Mouse (Mus musculus) liver, embryonic 12.5 days (tissue): ENCODE results near the gene Hdgfl2. TPM values are rescaled to one million over a fixed set of nuclear protein-coding genes. Genes with fewer than 3 reads are reported as not detected.
A peak's percentile ranks its signal among the peaks of the same experiment; 100 is the strongest.
"Not testable (repeated sequence)": the region's sequence is repeated elsewhere in the genome, so short reads cannot be mapped to it uniquely, and the experiment has no call there.

Source experiments
- ATAC-seq: fragments of 200-750 bp; cut with Nextera tagmentation; 2 replicates; pipeline ENCODE4 v1.8.0; 2017; ENCODE audit warnings: moderate number of reproducible peaks, mild to moderate bottlenecking, moderate library complexity
- H3K27ac ChIP-seq: fragments of 300-500 bp; sonication (generic); 2 replicates; pipeline ENCODE4 v1.5.1; 2016; ENCODE audit warnings: mild to moderate bottlenecking
- H3K27me3 ChIP-seq: fragments of 300-500 bp; sonication (generic); replicated peaks from 2 replicates; pipeline ENCODE4 v1.6.1; 2016; ENCODE audit warnings: mild to moderate bottlenecking, moderate library complexity
- H3K36me3 ChIP-seq: fragments of 300-500 bp; sonication (generic); 2 replicates; pipeline ENCODE4 v1.6.1; 2016; ENCODE audit warnings: mild to moderate bottlenecking, moderate library complexity
- H3K4me1 ChIP-seq: fragments of 300-500 bp; sonication (generic); 2 replicates; pipeline ENCODE4 v1.6.1; 2016
- H3K4me2 ChIP-seq: fragments of 300-500 bp; sonication (generic); 2 replicates; pipeline ENCODE4 v1.6.1; 2016; ENCODE audit warnings: mild to moderate bottlenecking, moderate library complexity
- H3K4me3 ChIP-seq: fragments of 300-500 bp; sonication (generic); 2 replicates; pipeline ENCODE4 v1.5.1; 2016; ENCODE audit warnings: mild to moderate bottlenecking, moderate library complexity
- H3K9ac ChIP-seq: fragments of 300-500 bp; sonication (generic); 2 replicates; pipeline ENCODE4 v1.6.1; 2016; ENCODE audit warnings: mild to moderate bottlenecking, moderate library complexity
- H3K9me3 ChIP-seq: fragments of 300-500 bp; sonication (generic); replicated peaks from 2 replicates; pipeline ENCODE4 v1.6.1; 2016; ENCODE audit warnings: mild to moderate bottlenecking, moderate library complexity
- WGBS: fragments of 180-500 bp; shearing (Covaris S2); methylation state at CpG from one replicate; pipeline ENCODE4 v1.1.7; 2016; ENCODE audit not compliant: insufficient replicate concordance; 5-methylcytosine and 5-hydroxymethylcytosine counted together
- polyA plus RNA-seq: library from polyadenylated mRNA; unstranded; fragments of >200 nt; fragmentation: Nextera tagmentation; extraction: Ambion mirVana; gene quantifications from 2 replicates; pipeline ENCODE4 v1.2.1, GENCODE M21; 2016

Hdgfl2 gene
- polyA plus RNA-seq, 1 experiment from 2014 or later = 89.4 TPM

- Histone ChIP-seq H3K4me1 (peaks cover 9% of the 10 kb centered on the region), H3K4me3 (no peak overlapping the region), H3K27ac (no peak overlapping the region), H3K4me2 (no peak overlapping the region), H3K9ac (no peak overlapping the region), H3K36me3 (peaks cover 92% of the 10 kb centered on the region), H3K9me3 (no peaks in the 10 kb centered on the region), H3K27me3 (no peaks in the 10 kb centered on the region)
- whole genome bisulfite sequencing = 93% methylated on average over 14 of the region's 14 CpGs
- ATAC-seq = no peak
Measured at GRCm38 (mm10) chr17:56069066-56069465, 10.4 kb upstream of the Hdgfl2 start.

- H3K4me2 ChIP-seq = no peak overlapping the region
- H3K36me3 ChIP-seq = peaks cover 72% of the 10 kb centered on the region
- no peak overlapping the region for H3K9ac ChIP-seq
- no peaks in the 10 kb centered on the region for H3K9me3 ChIP-seq
- no peak overlapping the region for H3K27ac ChIP-seq
- H3K4me3 ChIP-seq = no peak overlapping the region
- peaks cover 26% of the 10 kb centered on the region for H3K4me1 ChIP-seq
- ATAC-seq = no peak
- H3K27me3 ChIP-seq = no peaks in the 10 kb centered on the region
Measured at GRCm38 (mm10) chr17:56071126-56071525, 8.3 kb upstream of the Hdgfl2 start.

GRCm38 (mm10) chr17:56072243-56072642, 7.2 kb upstream of the Hdgfl2 start:
- H3K36me3 ChIP-seq = peaks cover 61% of the 10 kb centered on the region

GRCm38 (mm10) chr17:56074097-56074826, 5.2 kb upstream of the Hdgfl2 start:
- Histone ChIP-seq H3K27me3 (no peaks in the 10 kb centered on the region), H3K9ac (peak overlapping the region; percentile 81), H3K27ac (peak overlapping the region; percentile 98), H3K36me3 (peaks cover 40% of the 10 kb centered on the region), H3K4me3 (peak overlapping the region; percentile 84), H3K4me1 (peaks cover 34% of the 10 kb centered on the region), H3K9me3 (no peaks in the 10 kb centered on the region), H3K4me2 (peak overlapping the region; percentile 96)
- 7% methylated on average over 22 of the region's 22 CpGs for WGBS
- ATAC-seq = peak; percentile 30

More at GRCm38 (mm10) chr17:56072243-56072642, 7.2 kb upstream of the Hdgfl2 start:
- Histone ChIP-seq H3K4me2 (no peak overlapping the region), H3K4me1 (peaks cover 26% of the 10 kb centered on the region), H3K27ac (no peak overlapping the region), H3K9ac (no peak overlapping the region), H3K4me3 (no peak overlapping the region), H3K27me3 (no peaks in the 10 kb centered on the region), H3K9me3 (no peaks in the 10 kb centered on the region)
- ATAC-seq = no peak
- 88% methylated on average over 5 of the region's 5 CpGs for WGBS

- H3K36me3 ChIP-seq = peaks cover 35% of the 10 kb centered on the region
- peaks cover 34% of the 10 kb centered on the region for H3K4me1 ChIP-seq
- under 1% methylated on average over 35 of the region's 35 CpGs for WGBS
- H3K4me3 ChIP-seq = peak within 1 kb of the TSS; percentile 84
- peak within 1 kb of the TSS; percentile 81 for H3K9ac ChIP-seq
- no peaks in the 10 kb centered on the region for H3K27me3 ChIP-seq
- H3K27ac ChIP-seq = peak within 1 kb of the TSS; percentile 98
- no peaks in the 10 kb centered on the region for H3K9me3 ChIP-seq
- H3K4me2 ChIP-seq = peak within 1 kb of the TSS; percentile 96
- ATAC-seq = peak; percentile 22
Measured at GRCm38 (mm10) chr17:56074827-56075208, 4.6 kb upstream of the Hdgfl2 start, which contains the start of gene Ubxn6. TSS of gene Ubxn6 (minus strand) at chr17:56075028.

GRCm38 (mm10) chr17:56077523-56077922, 1.9 kb upstream of the Hdgfl2 start:
- Histone ChIP-seq H3K4me3 (no peak overlapping the region), H3K36me3 (peaks cover 18% of the 10 kb centered on the region), H3K27ac (no peak overlapping the region), H3K4me2 (no peak overlapping the region), H3K9me3 (no peaks in the 10 kb centered on the region), H3K4me1 (peaks cover 55% of the 10 kb centered on the region), H3K27me3 (no peaks in the 10 kb centered on the region), H3K9ac (no peak overlapping the region)
- WGBS = 75% methylated on average over 5 of the region's 5 CpGs
- ATAC-seq = no peak

- Histone ChIP-seq H3K36me3 (peaks cover 18% of the 10 kb centered on the region), H3K4me2 (peak overlapping the region; percentile 94), H3K4me3 (peak overlapping the region; percentile 88), H3K27ac (peak overlapping the region; percentile 82), H3K4me1 (peaks cover 55% of the 10 kb centered on the region), H3K9ac (peak overlapping the region; percentile 62)
- not testable (repeated sequence) for ATAC-seq, H3K9me3 ChIP-seq, H3K27me3 ChIP-seq
- 54% methylated on average over 9 of the region's 9 CpGs for WGBS
Measured at GRCm38 (mm10) chr17:56078361-56078760, 1.1 kb upstream of the Hdgfl2 start.

- H3K4me2 ChIP-seq = peak overlapping the region; percentile 94
- peaks cover 31% of the 10 kb centered on the region for H3K36me3 ChIP-seq
- no peaks in the 10 kb centered on the region for H3K9me3 ChIP-seq
- under 1% methylated on average over 11 of the region's 11 CpGs for WGBS
- peak overlapping the region; percentile 88 for H3K4me3 ChIP-seq
- peak overlapping the region; percentile 80 for H3K27ac ChIP-seq
- H3K9ac ChIP-seq = peak overlapping the region; percentile 94
- no peak for ATAC-seq
- H3K27me3 ChIP-seq = no peaks in the 10 kb centered on the region
- peaks cover 39% of the 10 kb centered on the region for H3K4me1 ChIP-seq
Measured at GRCm38 (mm10) chr17:56079921-56080320, 487 bp downstream of the Hdgfl2 start.

GRCm38 (mm10) chr17:56080781-56081585, 1.5 kb downstream of the Hdgfl2 start:
- Histone ChIP-seq H3K9ac (peak overlapping the region; percentile 94), H3K4me1 (peaks cover 29% of the 10 kb centered on the region), H3K27ac (peak overlapping the region; percentile 27; the same call in 1 of the 2 replicates), H3K4me2 (peak overlapping the region; percentile 94), H3K9me3 (no peaks in the 10 kb centered on the region), H3K4me3 (peak overlapping the region; percentile 88), H3K36me3 (peaks cover 41% of the 10 kb centered on the region), H3K27me3 (no peaks in the 10 kb centered on the region)
- no peak for ATAC-seq
- 28% methylated on average over 8 of the region's 8 CpGs for WGBS

GRCm38 (mm10) chr17:56092312-56092711, 12.9 kb downstream of the Hdgfl2 start:
- Histone ChIP-seq H3K27ac (no peak overlapping the region), H3K4me3 (no peak overlapping the region), H3K9ac (no peak overlapping the region), H3K4me2 (no peak overlapping the region), H3K4me1 (no peaks in the 10 kb centered on the region), H3K9me3 (no peaks in the 10 kb centered on the region), H3K27me3 (no peaks in the 10 kb centered on the region), H3K36me3 (peaks cover 82% of the 10 kb centered on the region)
- 63% methylated on average over 1 of the region's 1 CpGs for WGBS
- no peak for ATAC-seq

GRCm38 (mm10) chr17:56092794-56093193, 13.4 kb downstream of the Hdgfl2 start:
- H3K36me3 ChIP-seq = peaks cover 84% of the 10 kb centered on the region

GRCm38 (mm10) chr17:56096883-56097282, 17.4 kb downstream of the Hdgfl2 start:
- Histone ChIP-seq H3K9ac (no peak overlapping the region), H3K4me1 (no peaks in the 10 kb centered on the region), H3K27me3 (no peaks in the 10 kb centered on the region), H3K9me3 (no peaks in the 10 kb centered on the region), H3K4me3 (no peak overlapping the region), H3K27ac (no peak overlapping the region), H3K4me2 (no peak overlapping the region), H3K36me3 (peaks cover 92% of the 10 kb centered on the region)
- no peak for ATAC-seq
- 81% methylated on average over 12 of the region's 12 CpGs for WGBS

More at GRCm38 (mm10) chr17:56092794-56093193, 13.4 kb downstream of the Hdgfl2 start:
- H3K27ac ChIP-seq = no peak overlapping the region
- no peak overlapping the region for H3K4me2 ChIP-seq
- no peaks in the 10 kb centered on the region for H3K27me3 ChIP-seq
- 0 out of 2 replicates have a peak, but pooled peaks have one; percentile 25 for ATAC-seq
- H3K4me1 ChIP-seq = no peaks in the 10 kb centered on the region
- no peak overlapping the region for H3K4me3 ChIP-seq
- no peak overlapping the region for H3K9ac ChIP-seq
- no peaks in the 10 kb centered on the region for H3K9me3 ChIP-seq
- WGBS = 85% methylated on average over 1 of the region's 1 CpGs
